Mouse (Mus musculus) megakaryocyte, embryonic 14.5 days (primary cell): Measurements from ENCODE around the gene Fgr.

Experiments
- FLI1 ChIP-seq: IDR thresholded peaks from 2 replicates; pipeline ENCODE4 v1.6.1; 2012; ENCODE audit warnings: low read length, inconsistent platforms, mixed read lengths
- GATA1 ChIP-seq: IDR thresholded peaks from 3 replicates; pipeline ENCODE4 v1.6.1; 2012; ENCODE audit warnings: mixed read lengths, low read length, inconsistent platforms, borderline replicate concordance

- TF ChIP-seq GATA1 (no peak), FLI1 (no peak)
Measured at GRCm38 (mm10) chr4:133051550-133051865, 77.6 kb downstream of the Fgr start.
